Mouse (Mus musculus) left cerebral cortex, adult 2 months (tissue): ENCODE data around the gene Enthd1. TPM values are rescaled to one million over a fixed set of nuclear protein-coding genes. Genes with fewer than 3 reads are reported as not detected.

Experiments
- DNase-seq, 2 experiments: peaks; one replicate each; pipeline ENCODE4 v3.0.0; 2021 to 2022; ENCODE audit warnings: low spot score in 2 of 2, mixed read lengths in 1 of 2; ENCODE audit errors: extremely low spot score in 1 of 2
- H3K27ac ChIP-seq: fragments of 200-600 bp; 2 replicates; pipeline ENCODE4 v1.8.1; 2022
- H3K4me3 ChIP-seq: fragments of 200-600 bp; 2 replicates; pipeline ENCODE4 v1.8.1; 2022
- CTCF ChIP-seq: fragments of 200-600 bp; IDR thresholded peaks from 2 replicates; pipeline ENCODE4 v1.8.1; 2022; ENCODE audit warnings: antibody characterized with exemption, mild to moderate bottlenecking, moderate library complexity
- intact Hi-C: fragments of 180-260 bp; cut with DNase I; formaldehyde crosslinking; loops from one replicate; pipeline ENCODE4 v1.15.1; 2025
- long read RNA-seq, 2 experiments: library from polyadenylated mRNA; stranded (forward); transcript quantifications; one replicate each; pipeline ENCODE4 v2.0.0; 2021; ENCODE audit warnings: borderline mapping rate in 2 of 2
- total RNA-seq, 2 experiments: library from RNA; stranded (reverse); gene quantifications; 2 replicates each; pipeline ENCODE4 v1.2.3; 2021

Enthd1 gene
- not detected for total RNA-seq
- long read RNA-seq, experiment 1 = 0 reads
- long read RNA-seq, experiment 2, partial matches to known transcripts = 0 of 1 reads
- long read RNA-seq, experiment 2, other reads (novel, unspliced or antisense) = 1 of 1 reads

- TF ChIP-seq CTCF = no peak
- H3K4me3 ChIP-seq = no peak within 1 kb of the TSS
- intact Hi-C loops = no loop called here
- no peak for DNase-seq
- no peak within 1 kb of the TSS for H3K27ac ChIP-seq
These were observed at the start of gene Enthd1 for GRCm38 (mm10) chr15:80565106-80565665. TSS of gene Enthd1 (minus strand) at chr15:80565156.

- TF ChIP-seq CTCF = no peak
- Histone ChIP-seq H3K4me3 (no peak overlapping the region), H3K27ac (no peak overlapping the region)
- intact Hi-C loops = loop anchor here (2.0 to 10.0 kb wide), 2 partner anchors 113 to 269 kb away; no protein-coding TSS in a partner anchor
- DNase-seq = no peak
These were observed 48.9 kb upstream of the Enthd1 start for GRCm38 (mm10) chr15:80613904-80614303.

- TF ChIP-seq CTCF = no peak
- Histone ChIP-seq H3K4me3 (no peak overlapping the region), H3K27ac (no peak overlapping the region)
- intact Hi-C loops = loop anchor here (10.0 kb wide), 1 partner anchor 267 kb away; no protein-coding TSS in a partner anchor
- no peak for DNase-seq
These were observed 46.5 kb upstream of the Enthd1 start for GRCm38 (mm10) chr15:80611478-80611877.

- intact Hi-C loops = loop anchor here (10.0 kb wide), 1 partner anchor 266 kb away; no protein-coding TSS in a partner anchor
- Histone ChIP-seq H3K4me3 (no peak overlapping the region), H3K27ac (no peak overlapping the region)
- no peak for TF ChIP-seq CTCF
- DNase-seq = no peak
These were observed 45.4 kb upstream of the Enthd1 start for GRCm38 (mm10) chr15:80610335-80610734.

- intact Hi-C loops = no loop called here
- H3K4me3 ChIP-seq = no peak overlapping the region
These were observed 43.0 kb upstream of the Enthd1 start for GRCm38 (mm10) chr15:80607970-80608369.

GRCm38 (mm10) chr15:80604026-80604425 is 39.1 kb upstream of the Enthd1 start:
- no peak overlapping the region for H3K4me3 ChIP-seq
- intact Hi-C loops = no loop called here
- DNase-seq = no peak
- no peak overlapping the region for H3K27ac ChIP-seq
- TF ChIP-seq CTCF = no peak

More at GRCm38 (mm10) chr15:80607970-80608369, 43.0 kb upstream of the Enthd1 start:
- no peak overlapping the region for H3K27ac ChIP-seq
- DNase-seq = no peak
- no peak for TF ChIP-seq CTCF

- intact Hi-C loops = no loop called here
- Histone ChIP-seq H3K27ac (no peak overlapping the region), H3K4me3 (no peak overlapping the region)
- no peak for TF ChIP-seq CTCF
- no peak for DNase-seq
These were observed 37.5 kb upstream of the Enthd1 start for GRCm38 (mm10) chr15:80602487-80602886.

GRCm38 (mm10) chr15:80601456-80601855 is 36.5 kb upstream of the Enthd1 start:
- Histone ChIP-seq H3K27ac (no peak overlapping the region), H3K4me3 (no peak overlapping the region)
- TF ChIP-seq CTCF = no peak
- intact Hi-C loops = no loop called here
- no peak for DNase-seq

- intact Hi-C loops = no loop called here
- TF ChIP-seq CTCF = no peak
- Histone ChIP-seq H3K4me3 (no peak overlapping the region), H3K27ac (no peak overlapping the region)
- no peak for DNase-seq
These were observed 34.9 kb upstream of the Enthd1 start for GRCm38 (mm10) chr15:80599843-80600242.

GRCm38 (mm10) chr15:80599213-80599750 is 34.3 kb upstream of the Enthd1 start:
- no peak for TF ChIP-seq CTCF
- Histone ChIP-seq H3K4me3 (no peak overlapping the region), H3K27ac (no peak overlapping the region)
- intact Hi-C loops = no loop called here
- no peak for DNase-seq

GRCm38 (mm10) chr15:80598750-80599149 is 33.8 kb upstream of the Enthd1 start:
- no peak for TF ChIP-seq CTCF
- DNase-seq = no peak
- intact Hi-C loops = no loop called here
- Histone ChIP-seq H3K27ac (no peak overlapping the region), H3K4me3 (no peak overlapping the region)

- no peak for TF ChIP-seq CTCF
- no peak overlapping the region for H3K4me3 ChIP-seq
- H3K27ac ChIP-seq = no peak overlapping the region
- intact Hi-C loops = no loop called here
- DNase-seq = no peak
These were observed 28.9 kb upstream of the Enthd1 start for GRCm38 (mm10) chr15:80593877-80594276.

- TF ChIP-seq CTCF = no peak
- intact Hi-C loops = no loop called here
- no peak overlapping the region for H3K4me3 ChIP-seq
- DNase-seq = no peak
- H3K27ac ChIP-seq = no peak overlapping the region
These were observed 27.8 kb upstream of the Enthd1 start for GRCm38 (mm10) chr15:80592737-80593136.
